Mouse (Mus musculus): ENCODE results near the gene Etnk2. TPM values are rescaled to one million over a fixed set of nuclear protein-coding genes. Genes with fewer than 3 reads are reported as not detected.

Etnk2 gene
- polyA plus RNA-seq (2015; fragmentation: Illumina TruSeq; extraction: RNeasy Lipid Tissue Mini Kit (QIAGEN cat#74804); ENCODE audit: insufficient read depth, low replicate concordance) = 0.10 TPM

GRCm38 (mm10) chr1:133363276-133364021, at the start of gene Etnk2:
TSS of gene Etnk2 (plus strand) at chr1:133363572.

GRCm38 (mm10) chr1:133321267-133321925, 42.0 kb upstream of the Etnk2 start, which contains the start of gene Kiss1:
TSS of gene Kiss1 (plus strand) at chr1:133321875.

GRCm38 (mm10) chr1:133350210-133350609, 13.2 kb upstream of the Etnk2 start, which contains the start of gene Ren1:
TSS of gene Ren1 (plus strand) at chr1:133350510.

GRCm38 (mm10) chr1:133423543-133424480, 60.4 kb downstream of the Etnk2 start, which contains the start of gene Sox13:
TSS of gene Sox13 (minus strand) at chr1:133424377.

Other genes starting within 250 kb of the Etnk2 start
- gene Ppp1r15b, start 232.4 kb upstream of the Etnk2 start, polyA plus RNA-seq (2015; fragmentation: Illumina TruSeq; extraction: RNeasy Lipid Tissue Mini Kit (QIAGEN cat#74804); ENCODE audit: insufficient read depth, low replicate concordance) = 102 TPM
- 18.2 TPM for gene Plekha6, start 199.4 kb upstream of the Etnk2 start, polyA plus RNA-seq (2015; fragmentation: Illumina TruSeq; extraction: RNeasy Lipid Tissue Mini Kit (QIAGEN cat#74804); ENCODE audit: insufficient read depth, low replicate concordance)
- not detected for gene Golt1a, start 53.8 kb upstream of the Etnk2 start, polyA plus RNA-seq (2015; fragmentation: Illumina TruSeq; extraction: RNeasy Lipid Tissue Mini Kit (QIAGEN cat#74804); ENCODE audit: insufficient read depth, low replicate concordance)
- not detected for gene Kiss1, start 41.7 kb upstream of the Etnk2 start, polyA plus RNA-seq (2015; fragmentation: Illumina TruSeq; extraction: RNeasy Lipid Tissue Mini Kit (QIAGEN cat#74804); ENCODE audit: insufficient read depth, low replicate concordance)
- not detected for gene Ren1, start 13.1 kb upstream of the Etnk2 start, polyA plus RNA-seq (2015; fragmentation: Illumina TruSeq; extraction: RNeasy Lipid Tissue Mini Kit (QIAGEN cat#74804); ENCODE audit: insufficient read depth, low replicate concordance)
- gene Sox13, start 60.8 kb downstream of the Etnk2 start, polyA plus RNA-seq (2015; fragmentation: Illumina TruSeq; extraction: RNeasy Lipid Tissue Mini Kit (QIAGEN cat#74804); ENCODE audit: insufficient read depth, low replicate concordance) = 4.8 TPM
- 348 TPM for gene Snrpe, start 246.7 kb downstream of the Etnk2 start, polyA plus RNA-seq (2015; fragmentation: Illumina TruSeq; extraction: RNeasy Lipid Tissue Mini Kit (QIAGEN cat#74804); ENCODE audit: insufficient read depth, low replicate concordance)

All from spleen, adult 10 weeks (tissue).